Mouse (Mus musculus) adipocyte (in vitro differentiated cells): ENCODE measurements at regions not wholly inside any gene's neighbourhood (a gene's known extent, or its start where the extent isn't known, plus 50 kb on each side); places are given as distances from the start of the nearest gene placed in this dataset.

Experiments
- DNase-seq: peaks from one replicate; pipeline ENCODE4 v3.0.0-alpha.2; 2016; ENCODE audit warnings: low spot score

DNA sequence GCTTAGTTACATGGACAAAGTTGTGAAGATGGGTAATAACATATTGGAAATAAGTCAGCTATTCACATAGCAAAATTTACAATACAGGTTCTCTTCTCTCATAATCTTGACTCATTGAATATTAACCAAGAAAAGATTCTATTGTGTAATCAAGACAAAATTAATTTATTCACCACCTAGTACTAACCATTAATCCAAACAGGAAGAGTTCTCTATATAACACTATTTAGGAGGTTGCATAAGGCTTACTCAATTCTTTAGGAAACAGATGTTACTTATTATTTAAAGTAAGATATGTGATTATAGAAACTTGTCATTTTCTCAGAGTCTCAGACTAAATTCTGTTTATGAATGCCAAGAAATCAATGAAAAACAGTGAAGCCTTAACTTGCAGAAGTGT is 600.4 kb upstream of the Tusc1 start:
- DNase-seq = no peak

DNA sequence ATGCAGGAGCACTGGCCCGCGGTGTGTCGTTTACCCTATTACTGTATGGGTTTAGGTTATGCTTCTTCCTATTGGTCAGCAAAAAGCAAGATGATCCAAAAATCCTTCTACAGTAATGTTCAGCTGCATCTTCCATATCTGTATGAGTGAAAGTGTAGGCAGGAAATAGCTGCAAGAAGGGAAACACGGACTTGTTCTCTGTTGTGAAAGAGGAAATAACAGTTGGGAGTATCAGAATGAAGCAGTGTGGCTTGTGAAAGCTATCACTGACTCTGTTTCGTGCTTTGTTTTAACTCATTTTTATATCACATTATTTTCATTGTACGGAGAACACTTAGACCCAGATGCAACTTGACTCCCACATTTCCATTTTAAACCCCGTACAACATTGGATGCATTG is 591.8 kb upstream of the Tusc1 start:
- DNase-seq = no peak

DNA sequence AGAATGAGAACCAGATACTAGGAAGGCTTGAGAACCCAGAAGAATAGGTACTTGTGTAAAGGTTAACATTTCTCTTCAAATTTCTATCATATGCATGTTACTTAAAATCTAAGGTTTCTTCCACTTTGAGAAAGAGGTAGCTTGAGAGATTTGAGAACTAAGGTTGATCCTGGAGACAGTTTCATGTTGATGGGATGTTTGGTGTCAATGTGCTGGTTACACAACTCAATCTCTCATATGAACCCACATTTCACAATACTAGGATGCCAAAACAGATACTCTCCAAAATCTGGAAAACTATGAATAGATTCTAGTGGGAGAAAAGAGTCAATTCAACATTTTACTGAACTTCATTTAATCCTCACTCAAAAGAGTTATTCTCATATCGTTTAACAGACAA is 589.1 kb upstream of the Tusc1 start:
- DNase-seq = no peak

DNA sequence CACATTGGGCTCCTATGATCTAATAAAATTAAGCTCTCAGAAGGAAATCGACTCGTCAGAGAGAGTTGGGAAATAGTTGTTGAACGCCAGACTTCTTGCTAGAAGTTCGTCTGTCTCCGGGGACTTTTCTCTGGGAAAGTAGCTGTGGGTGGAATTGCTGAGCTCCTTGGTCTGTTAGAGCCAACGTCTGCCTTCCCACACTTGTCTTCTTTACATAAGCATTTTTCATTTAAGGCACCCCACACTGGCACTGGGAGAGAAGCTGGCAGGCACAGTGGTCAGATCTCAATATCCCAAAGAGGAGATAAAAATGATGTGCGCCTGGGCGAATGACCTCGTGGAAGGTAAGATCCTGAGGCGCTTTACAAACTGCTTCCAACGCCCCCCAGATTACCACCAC is 551.3 kb upstream of the Tusc1 start:
- peak; percentile 76 for DNase-seq

DNA sequence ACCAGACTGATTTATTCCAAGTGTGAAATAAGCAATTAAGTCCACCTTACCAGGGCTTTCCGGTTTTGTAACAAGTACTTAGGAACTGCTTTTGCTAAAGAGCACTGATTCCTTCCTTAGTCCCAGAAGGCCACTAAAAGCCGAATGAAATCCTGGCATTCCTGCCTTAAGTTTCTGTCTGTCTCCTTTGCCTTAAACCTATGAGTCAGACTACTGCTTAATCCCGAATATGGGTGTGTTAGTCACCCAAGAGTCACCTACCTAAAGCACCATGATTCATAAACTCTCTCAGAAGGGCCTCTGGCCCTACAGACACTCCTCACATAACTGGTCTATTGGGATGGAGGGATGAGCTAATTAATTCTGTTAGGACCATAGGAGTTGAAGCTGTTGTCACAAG is 546.0 kb upstream of the Tusc1 start:
- DNase-seq = no peak

DNA sequence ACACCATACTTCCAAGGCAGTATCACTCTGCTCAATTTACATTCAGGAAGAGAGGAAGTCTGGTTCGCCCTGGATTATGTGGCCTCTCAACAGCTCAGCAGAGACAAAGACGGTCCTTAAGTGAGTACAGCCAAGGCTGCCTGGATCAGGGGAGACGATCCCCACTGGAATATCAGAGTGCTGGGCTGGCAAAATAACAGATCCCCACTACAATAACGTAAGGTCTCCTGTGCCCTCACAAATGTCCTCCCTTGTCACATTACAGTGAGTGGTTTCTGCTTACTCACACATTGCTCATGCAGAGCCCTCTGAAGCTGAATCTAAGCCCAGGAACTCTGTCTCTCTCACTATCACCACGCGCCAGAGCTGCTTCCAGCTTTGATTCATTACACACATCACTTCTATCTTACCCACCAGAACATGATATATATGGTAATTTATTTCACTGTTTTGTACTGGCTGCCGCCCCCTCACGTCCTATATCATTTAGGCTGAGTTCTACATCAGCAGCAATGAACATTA is 544.1 kb upstream of the Tusc1 start:
- no peak for DNase-seq

DNA sequence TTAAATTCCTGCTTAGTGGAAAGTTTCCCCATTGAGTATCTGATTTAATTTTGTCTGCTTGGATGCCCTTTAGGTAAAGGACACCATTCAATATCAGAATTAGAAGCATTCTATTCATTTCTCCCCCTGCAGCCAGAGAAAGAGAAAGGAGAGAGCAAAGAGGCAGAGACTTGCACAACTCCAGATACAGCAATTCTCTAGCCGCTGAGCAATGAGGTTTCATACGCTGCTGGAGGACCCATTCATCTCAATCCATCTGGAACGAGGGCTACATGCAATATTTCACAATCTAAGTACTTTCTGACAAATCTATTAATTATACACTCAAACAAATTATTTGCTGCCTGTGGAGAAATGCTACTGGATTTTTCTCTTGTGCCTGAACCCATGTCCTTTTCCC is 538.0 kb upstream of the Tusc1 start:
- peak; percentile 26 for DNase-seq

DNA sequence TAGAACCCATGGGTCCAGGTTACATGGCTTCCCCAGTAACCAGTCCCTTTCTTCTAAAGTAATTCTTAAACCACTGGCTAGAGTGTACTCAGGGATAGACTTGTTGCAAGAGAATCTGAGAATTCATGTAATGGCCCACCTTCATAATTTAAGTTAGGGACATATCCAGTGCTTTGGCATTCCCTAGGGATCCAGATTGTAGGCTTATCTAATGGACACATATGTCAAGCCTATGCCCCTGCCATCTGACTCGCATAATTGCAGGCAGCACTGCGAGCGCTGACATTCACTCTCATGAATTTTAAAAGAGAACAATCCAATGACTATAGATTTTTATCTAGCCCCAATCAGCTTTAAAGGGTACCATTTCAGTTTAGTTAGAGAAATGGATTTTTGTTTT is 518.1 kb upstream of the Tusc1 start:
- no peak for DNase-seq

DNA sequence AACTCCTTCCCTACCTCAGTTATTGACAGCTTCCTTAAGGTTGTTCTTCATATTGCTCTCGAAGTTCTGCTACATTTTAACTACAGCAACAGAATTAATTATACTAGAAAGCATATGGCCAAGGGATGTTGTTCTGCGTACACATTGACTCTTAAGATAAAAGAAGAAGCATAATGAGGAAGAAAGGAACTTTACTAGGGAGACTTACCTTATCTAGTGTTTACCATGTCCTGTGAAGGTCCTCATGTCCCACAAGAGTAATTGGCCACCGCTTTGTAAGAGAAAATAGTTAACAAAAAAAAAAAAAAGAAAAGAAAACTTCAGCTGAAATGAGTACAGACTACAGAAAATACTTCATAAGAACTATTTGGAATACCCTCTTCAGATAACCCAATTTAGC is 513.9 kb upstream of the Tusc1 start:
- no peak for DNase-seq

DNA sequence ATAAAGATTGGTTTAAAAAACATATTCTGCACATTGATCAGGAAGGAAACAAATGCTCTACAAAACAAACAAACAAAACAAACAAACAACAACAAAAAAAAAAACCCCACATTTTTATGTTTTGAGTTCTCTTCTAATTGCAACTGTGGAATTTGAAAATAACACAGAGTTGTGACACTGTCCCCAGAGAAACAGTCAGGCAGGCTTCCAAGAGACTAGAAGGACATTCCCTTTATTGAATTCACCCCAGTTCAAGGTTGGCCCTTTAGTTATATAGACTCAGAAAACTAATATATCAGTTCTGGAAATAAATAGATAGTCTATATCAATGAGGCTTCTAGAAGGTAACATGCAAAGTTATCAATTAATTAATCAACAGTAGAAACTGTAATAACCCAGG is 495.4 kb upstream of the Tusc1 start:
- peak; percentile 43 for DNase-seq

DNA sequence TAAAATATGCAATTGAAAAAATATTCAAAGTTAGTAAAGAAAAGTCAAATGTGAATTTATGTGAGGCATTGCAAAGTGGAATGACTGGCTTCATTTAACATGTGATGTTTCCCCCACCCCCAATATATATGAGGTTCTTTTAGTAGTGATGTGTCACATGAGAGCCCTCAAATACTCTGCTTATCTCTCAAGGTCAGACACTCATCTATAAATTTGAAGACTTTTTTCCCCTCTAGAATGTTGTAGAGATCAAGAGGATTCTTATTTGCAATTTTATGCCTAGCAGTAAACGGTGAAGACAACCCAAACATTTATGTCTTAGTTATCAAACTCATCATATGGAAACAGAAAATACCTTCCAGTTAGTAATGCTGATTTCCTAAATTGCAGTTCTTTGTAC is 457.8 kb upstream of the Tusc1 start:
- DNase-seq = no peak

DNA sequence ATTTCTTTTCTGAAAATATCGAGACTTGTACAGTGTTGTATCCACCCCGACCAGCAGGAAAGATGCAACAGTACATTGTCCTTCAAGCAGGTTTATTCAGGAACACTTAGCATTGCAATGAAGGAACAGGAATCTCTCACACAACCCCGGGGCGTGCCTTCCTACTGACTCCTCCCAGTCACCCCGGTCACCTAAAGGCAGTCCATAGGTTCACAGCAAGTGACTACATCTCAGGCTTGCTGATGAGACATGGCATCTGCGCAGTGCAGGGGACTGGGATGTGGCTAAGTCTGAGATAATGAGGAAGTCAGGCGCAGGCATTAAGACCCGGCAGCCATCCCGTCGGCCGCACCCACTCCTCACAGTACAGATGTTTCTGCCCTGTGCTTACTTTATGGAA is 454.8 kb upstream of the Tusc1 start:
- DNase-seq = no peak

DNA sequence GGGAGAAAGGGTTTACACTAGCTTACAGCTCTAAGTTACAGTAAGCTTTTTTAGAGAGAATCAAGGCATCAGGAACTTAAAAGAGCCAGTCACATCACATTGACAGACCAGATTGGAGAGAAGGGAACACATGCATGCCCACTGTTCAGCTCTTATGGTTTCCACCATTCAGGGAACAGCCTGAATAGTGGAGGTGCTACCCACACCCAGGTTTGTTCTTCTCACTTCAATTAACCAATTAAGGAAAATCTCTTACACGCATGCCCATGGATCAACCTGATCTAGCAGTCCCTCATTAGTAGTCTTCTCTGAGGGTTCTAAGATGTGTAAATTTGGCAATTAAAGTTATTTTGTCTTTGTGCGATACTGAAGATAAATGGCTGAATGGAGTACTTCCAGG is 419.2 kb upstream of the Tusc1 start:
- DNase-seq = no peak

DNA sequence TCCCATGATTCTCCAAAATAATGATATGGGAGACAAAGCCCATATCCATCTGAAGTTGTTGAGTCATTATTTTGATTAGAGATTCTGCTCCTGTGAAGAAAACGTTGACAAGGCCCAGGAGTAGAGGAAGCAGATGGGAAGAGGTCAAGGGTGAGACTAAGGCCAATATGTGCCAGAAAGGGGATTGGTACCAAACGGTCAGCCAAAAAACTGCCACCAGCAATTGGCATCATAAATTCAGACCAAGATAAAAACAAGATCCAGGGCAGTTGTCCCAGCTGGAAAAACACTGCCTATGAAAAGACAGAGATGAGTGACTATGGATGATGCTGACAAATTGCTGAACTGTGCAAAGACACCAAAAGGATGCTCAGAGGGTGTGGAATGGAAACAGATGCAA is 411.0 kb upstream of the Tusc1 start:
- peak; percentile 24 for DNase-seq

DNA sequence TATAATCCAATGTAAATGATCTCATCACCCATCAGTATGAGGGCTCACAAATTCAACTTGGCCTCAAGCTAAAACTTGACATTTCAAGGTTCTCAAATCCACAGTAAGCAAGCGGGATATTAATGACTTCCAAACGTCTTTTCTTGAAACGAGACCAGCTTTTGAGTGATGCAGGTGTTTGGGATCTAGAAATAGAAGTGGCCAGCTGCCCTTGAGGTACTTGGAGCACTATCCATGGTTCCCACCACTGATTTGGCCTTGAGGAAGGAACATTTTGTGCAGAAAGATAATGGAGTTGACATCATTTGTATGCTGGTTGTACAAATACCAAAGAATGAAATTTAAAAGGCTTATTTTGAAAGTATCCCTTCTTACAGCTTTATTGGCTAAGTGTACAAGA is 378.4 kb upstream of the Tusc1 start:
- no peak for DNase-seq

DNA sequence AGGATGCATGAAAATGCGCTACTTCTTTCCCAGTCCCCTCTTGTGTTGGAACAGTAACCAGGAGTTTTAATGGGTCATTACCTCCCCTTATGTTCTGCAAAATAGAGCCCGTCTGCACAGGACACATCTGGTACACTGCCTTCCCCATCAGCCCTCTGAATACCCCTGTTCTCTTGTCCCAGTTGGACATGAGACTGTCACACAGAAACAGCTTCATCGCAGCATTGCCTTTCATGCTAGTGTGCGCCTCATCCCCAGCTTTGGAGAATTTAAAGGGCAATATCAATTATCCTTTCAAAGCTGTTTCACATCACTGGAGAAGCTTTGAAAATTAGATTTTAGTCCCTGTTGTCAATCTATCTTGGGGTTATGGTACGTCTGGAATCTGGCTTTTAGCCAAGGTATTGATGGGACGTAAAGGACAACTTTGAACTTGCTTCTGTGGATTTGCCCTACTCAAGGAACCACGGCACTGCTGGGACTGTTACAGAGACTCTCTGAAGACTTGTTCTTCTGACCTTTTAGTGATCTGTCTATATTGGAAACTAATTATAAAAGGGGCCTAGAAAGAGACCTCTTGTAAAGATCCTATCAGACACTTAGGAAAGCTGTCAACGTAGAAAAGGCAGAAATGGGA is 341.2 kb upstream of the Tusc1 start:
- DNase-seq = no peak

DNA sequence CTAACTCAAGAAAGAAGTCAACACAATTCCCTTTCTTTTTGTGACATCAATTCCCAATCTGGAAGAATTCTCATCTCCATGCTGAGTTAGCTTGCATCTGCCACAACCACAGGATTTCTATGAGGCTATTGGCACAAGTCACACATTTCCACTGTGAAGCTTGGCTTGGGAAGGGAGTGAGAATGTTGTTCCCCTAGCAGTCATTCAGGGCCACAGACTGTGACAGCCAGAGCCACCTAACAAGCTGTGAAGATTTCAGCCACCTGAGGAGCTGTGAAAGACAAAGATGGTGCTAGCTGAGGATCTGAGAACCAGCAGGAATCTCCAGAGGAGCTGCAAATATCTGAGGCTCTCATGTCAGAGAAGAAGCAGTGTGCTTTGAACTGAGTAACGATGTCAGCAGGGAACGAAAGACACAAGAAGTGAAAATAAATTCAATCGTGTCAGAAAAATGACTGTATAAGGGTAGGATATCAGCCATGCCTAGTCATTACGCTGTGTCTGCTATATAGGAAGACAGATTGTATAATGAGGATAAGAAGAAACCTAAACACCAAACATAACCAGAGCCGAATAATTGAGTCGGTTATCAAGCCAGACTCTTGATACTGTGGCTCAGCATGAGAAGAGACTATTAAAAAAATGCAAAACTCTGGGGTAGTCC is 340.6 kb upstream of the Tusc1 start:
- no peak for DNase-seq

DNA sequence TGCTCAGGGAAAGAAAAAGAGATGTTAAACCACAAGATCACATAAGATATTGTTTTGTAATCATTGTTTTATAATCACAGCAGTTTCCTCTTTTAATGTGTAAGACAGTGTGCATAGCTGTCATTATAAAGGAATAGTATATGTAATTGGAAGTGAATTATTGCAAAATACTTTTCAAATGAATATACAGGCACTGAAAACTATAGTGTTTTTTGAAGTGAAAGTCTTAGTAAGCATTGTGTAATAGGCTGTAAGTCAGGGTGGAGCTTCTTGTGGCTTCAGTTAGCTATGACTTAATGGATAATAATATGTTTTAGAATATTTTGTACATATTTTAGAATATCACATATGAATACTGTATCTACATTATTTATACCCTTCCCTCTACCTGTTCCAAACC is 333.7 kb upstream of the Tusc1 start:
- DNase-seq = no peak

DNA sequence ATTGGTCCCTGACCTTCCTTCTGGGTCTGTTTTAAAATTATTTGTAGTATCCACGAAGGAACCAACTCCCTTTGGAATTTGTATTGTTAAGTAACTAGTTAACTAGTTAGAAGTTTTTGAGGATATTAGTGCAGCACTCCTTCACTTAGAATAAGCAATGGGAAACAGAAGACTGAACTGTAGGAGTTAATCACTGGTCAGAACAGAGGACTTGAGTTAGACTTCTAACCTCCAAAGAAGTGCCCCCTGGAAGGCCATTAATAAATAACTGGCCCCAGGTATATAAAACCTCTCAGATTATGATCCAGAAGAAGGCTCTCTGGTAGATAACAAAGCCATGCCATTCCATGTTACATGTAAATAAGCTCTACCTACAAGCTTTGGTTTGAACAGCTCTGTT is 329.0 kb upstream of the Tusc1 start:
- no peak for DNase-seq

DNA sequence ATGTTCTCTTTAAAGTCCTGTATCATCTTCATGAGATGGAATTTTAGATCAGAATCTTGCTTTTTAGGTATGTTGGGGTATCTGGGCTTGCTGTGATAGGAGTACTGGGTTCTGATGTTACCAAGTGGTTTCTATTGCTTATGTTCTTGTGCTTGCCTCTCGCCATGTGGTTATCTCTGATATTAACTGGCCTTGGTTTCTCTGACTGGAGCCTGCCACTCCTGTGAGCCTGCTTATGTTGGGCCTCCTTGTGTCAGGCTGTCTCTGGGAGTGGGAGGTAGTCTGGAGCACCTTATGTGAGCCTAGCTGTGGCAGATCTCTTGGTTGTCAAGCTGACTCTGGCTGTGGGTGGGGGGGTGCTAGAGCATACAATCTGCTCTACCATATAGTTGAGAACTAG is 302.9 kb upstream of the Tusc1 start:
- DNase-seq = no peak

DNA sequence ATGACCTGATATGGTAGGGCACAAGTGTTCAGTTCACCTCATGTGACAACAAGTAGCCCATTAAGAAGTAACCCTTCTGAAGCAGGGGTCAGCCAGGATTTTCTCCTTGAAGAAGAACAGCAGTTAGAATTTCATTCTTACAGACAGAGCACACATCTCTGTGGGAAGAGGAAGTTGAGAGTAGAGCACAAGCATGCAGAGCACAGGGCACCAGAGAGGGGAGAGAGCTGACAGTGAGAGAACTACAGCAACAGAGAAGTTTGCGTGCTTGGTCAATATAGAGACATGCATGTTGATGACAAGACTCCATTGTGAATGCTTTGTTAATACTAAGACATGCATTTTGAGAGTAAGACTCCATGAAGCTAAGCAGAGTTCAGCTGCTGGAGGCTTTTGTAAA is 263.2 kb upstream of the Tusc1 start:
- no peak for DNase-seq

DNA sequence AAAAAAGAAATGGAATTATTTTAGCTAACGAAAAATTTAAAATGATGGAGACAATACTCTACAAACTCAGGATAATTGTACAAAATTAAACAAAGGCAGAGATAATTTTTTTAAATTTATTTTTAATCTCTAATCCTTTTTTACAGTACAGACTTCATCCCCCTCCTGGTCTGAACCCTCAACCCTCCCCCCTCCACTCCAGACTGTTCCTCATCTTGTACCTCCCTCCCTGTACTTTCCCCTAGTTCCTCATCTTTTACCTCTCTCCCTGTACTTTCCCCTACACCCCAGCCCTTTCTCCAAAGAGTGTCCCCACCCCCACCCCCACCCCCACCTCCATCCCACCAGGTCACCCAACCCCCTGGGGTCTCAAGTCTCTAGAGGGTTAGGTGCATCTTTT is 249.0 kb upstream of the Tusc1 start:
- no peak for DNase-seq

DNA sequence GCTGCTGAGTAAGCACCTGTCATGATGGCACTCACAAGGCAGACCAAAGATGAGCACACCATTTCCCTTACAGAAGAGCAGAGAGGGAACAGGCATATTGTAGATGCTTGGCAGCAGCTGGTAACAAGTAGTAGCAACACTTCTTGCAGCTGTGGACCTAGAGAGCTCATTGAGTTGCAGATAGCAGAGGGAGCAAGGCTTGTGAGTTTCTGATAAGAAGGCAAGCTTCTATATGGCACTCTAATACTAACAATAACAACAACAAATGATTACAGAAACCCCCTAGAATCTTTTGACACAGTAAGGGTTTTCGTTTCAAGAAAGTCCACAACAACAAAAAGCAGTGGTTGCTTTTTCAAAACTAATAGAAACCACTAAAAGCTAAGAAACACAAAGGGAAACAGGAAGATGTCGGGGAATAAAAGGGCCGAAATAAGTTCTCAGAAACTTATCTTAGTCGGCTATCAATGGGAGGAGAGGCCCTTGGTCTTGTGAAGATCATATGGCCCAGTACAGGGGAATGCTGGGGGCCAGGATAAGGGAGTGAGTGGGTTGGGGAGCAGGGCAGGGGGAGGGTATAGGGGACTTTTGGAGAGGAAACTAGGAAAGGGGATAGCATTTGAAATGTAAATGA is 248.5 kb upstream of the Tusc1 start:
- no peak for DNase-seq

DNA sequence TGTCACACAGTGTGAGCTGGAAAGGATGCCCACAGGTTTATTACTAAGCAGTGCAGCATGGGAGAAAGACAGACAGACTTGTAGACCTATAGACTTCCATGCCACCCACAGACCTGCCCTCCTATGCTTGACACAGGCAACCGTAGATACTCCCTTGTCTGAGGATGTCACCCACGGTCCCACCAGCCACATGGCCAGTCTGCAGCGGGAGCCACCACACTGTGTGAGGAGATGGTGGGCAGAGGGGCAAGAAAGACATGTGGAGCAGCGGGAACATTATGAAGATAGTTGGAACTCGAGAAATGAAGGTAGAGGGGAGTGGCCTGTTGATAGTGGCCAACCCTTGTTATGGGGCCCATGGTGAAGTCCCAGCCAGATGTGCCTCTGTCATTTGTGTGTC is 244.0 kb upstream of the Tusc1 start:
- DNase-seq = no peak
